Mouse (Mus musculus) bone marrow macrophage, adult 2 months (primary cell): ENCODE measurements at regions not wholly inside any gene's neighbourhood (a gene's known extent, or its start where the extent isn't known, plus 50 kb on each side); places are given as distances from the start of the nearest gene placed in this dataset.

Experiments
- CTCF ChIP-seq: IDR thresholded peaks from 2 replicates; pipeline ENCODE4 v1.5.1; 2012; ENCODE audit warnings: low read depth, mild to moderate bottlenecking, low read length, moderate library complexity
- POLR2A ChIP-seq: IDR thresholded peaks from 2 replicates; pipeline ENCODE4 v1.6.1; 2012; ENCODE audit warnings: mild to moderate bottlenecking, low read depth, low read length, borderline replicate concordance

DNA sequence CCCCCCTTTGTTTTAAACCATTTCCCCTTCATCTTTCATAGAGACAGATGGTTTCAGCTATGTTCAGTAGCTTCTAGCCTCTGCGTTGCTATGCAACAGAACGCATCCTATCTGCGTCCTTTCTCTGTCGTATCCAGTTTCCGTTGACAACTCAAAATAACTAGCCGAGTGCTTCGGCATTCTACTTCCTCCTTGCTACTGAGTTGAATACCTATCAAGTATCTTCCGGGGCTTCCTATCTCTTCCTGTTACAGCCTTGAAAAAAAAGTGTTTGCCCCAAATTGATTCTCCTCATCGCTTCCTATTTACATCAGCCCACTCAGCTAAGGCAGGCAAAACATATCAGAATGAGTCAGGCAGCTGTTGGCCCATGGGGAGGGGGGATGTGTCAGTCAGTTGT is 114.5 kb upstream of the Nr5a2 start:
- TF ChIP-seq CTCF, result no peak
- TF ChIP-seq POLR2A, result no peak
